Comparison of ENCODE assay signal across 1 mouse cellular context in genomic region chr5:115470766-115471531, GRCm38 (mm10).
TF ChIP-seq lines count a peak whose summit lies in the region.

No protein-coding gene starts in this region.

TF ChIP-seq in CH12.LX, 34 proteins besides CTCF, POLR2A, EP300 and RAD21:
- TF ChIP-seq MAX (IDR thresholded peaks at IDR 0.05; ENCODE audit: low read length), result no peak
- TF ChIP-seq ZNF384 (IDR thresholded peaks at IDR 0.05; ENCODE audit: low read depth, low read length), result 0 out of 2 replicates have a peak, but pooled peaks have one; percentile 19
- TF ChIP-seq MYC (IDR thresholded peaks at IDR 0.05; ENCODE audit: low read depth, low read length), result 0 out of 2 replicates have a peak, but pooled peaks have one; percentile 42
- 0 out of 2 replicates have a peak, but pooled peaks have one; percentile 2 for TF ChIP-seq SMC3 (IDR thresholded peaks at IDR 0.05; ENCODE audit: low read depth, low read length)
- TF ChIP-seq JUND (conservative IDR thresholded peaks at IDR 0.05; ENCODE audit: low read depth, low read length), result no peak
- TF ChIP-seq BHLHE40 (IDR thresholded peaks at IDR 0.05; ENCODE audit: low read depth, low read length), result no peak
- TF ChIP-seq JUN (IDR thresholded peaks at IDR 0.05; ENCODE audit: insufficient read depth, low read depth, low read length), result no peak
- no peak for TF ChIP-seq CHD2 (IDR thresholded peaks at IDR 0.05; ENCODE audit: low read length)
